Mouse (Mus musculus): ENCODE data around the gene Zbtb16.

Gene Zbtb16

GRCm38 (mm10) chr9:48725918-48726317 is 110.1 kb downstream of the Zbtb16 start:
- no peak for DNase-seq (ENCODE audit: low spot score)

- no peak for DNase-seq (ENCODE audit: low spot score)
Measured at GRCm38 (mm10) chr9:48725161-48725560, 110.9 kb downstream of the Zbtb16 start.

DNA sequence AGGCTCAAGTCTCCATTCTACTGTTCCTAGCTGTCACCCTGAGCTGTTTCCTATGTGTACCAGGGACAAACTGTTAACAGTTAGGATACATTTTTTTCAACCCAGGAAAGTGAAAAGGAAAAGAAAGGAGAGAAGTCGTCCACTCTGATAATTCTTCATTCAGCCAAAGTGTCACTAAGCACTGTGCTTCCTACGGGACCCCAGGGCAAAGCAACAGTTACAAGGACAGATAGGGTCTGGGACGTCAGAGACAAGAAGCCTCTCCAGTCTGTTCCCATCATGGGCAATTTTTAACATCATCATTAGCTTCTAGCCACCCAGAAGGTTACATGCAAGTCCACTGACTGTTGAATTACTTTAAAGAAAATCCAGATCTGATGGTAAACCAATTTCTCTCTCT is 111.3 kb downstream of the Zbtb16 start:
- no peak for DNase-seq (ENCODE audit: low spot score)

- DNase-seq (ENCODE audit: low spot score), result peak; percentile 72
Measured at GRCm38 (mm10) chr9:48723511-48724304, 112.3 kb downstream of the Zbtb16 start.

DNA sequence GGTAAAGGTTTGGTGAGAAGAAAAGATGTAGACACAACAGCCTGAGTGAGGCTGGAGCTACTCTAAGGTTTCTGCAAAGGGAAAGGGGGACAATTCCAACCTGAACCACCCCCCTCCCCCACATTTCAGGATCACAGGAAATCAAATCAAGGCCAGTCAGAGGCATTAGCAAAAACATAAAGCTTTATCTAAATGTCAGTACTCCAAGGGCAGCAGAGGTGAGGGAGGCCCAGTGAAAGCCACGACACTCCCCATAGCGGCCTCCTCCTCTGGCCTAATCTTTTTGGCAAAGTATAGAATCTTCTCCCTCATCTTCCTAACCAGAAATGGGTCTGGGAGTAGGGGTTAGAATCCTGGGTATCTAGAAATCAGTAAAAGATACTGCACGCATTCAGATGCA is 113.0 kb downstream of the Zbtb16 start:
- DNase-seq (ENCODE audit: low spot score), result no peak

DNA sequence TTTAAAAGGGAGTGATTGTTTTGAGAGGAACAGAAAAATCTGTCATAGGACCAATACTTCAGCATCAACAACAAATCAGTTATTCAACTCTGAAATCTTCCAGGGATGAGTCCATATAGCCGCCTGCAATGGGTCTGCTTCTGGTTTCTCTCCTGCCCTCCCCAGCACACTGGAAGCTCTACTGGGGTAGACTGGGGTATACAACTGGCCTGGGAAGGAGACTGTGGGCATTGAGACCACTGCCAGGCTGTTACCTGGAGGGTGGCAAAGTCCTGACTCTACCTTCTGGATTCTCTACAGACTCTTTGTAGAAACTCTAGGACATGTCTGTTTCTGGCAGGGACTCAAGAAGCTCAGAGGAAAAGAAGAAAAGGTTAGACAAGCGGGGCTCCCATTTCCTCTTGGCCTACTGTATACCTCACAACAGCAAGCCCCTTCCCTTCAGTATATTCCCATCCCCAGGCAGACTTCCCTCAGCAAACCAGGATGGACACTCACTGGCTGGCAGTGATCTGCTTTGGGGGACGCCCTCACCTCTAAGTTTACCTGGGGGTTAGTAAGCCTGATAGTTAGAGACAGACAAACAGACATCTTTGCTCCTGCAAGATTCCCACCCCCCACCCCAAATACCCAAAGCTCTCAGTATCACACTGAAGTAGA is 113.6 kb downstream of the Zbtb16 start:
- no peak for DNase-seq (ENCODE audit: low spot score)

DNA sequence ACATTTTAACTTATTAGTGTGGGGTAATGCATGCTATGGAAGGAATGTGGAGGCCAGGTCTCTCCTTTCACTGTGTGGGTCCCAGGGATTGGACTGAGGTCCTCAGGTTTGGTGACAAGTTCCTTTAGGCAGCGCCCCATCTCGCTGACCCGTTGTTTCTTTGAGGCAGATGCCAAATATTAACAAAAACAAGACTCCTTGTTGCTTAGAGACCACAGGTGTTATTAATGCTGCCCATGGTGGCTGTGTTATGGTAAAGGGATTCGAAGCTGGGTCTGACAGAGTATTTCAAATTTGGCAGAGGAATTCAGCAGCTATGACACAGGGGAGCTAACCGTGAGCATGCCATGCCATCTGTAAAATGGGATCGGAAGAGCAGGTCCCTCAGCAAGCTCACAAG is 114.4 kb downstream of the Zbtb16 start:
- DNase-seq (ENCODE audit: low spot score), result no peak

GRCm38 (mm10) chr9:48721172-48721571 is 114.8 kb downstream of the Zbtb16 start:
- no peak for DNase-seq (ENCODE audit: low spot score)

DNA sequence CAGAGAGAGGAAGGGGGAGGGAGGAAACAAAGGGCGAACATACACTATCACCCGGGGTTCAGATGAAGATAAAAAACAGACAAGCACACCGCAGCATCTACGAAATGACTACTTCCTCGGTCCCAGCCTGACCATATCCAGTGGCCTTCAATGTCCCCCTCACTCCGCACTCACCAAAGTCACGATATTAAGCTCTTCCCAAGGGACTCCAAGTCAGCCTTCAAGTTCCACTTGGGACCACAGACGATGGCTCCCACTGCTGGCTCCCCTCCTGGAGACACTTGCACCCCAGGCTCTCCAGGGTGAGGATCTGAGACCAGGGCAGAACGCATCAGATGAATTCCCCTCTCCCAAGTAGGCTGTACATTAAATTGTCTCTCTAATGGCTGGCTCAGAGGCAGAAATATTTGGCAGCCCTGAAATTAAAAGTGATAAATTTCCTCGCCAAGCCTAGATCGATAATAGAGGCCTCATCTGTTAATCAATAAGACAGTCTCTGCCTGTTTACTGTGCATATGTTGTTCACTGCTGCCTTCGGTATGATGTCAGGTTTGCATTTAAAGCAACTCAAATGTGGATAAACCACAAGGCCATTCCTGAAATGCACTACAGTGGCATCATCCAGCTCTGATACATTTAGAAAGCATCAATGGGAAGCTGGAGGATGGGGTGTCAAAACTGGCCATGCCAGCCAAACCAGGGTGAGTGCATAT is 115.6 kb downstream of the Zbtb16 start:
- no peak for DNase-seq (ENCODE audit: low spot score)

DNA sequence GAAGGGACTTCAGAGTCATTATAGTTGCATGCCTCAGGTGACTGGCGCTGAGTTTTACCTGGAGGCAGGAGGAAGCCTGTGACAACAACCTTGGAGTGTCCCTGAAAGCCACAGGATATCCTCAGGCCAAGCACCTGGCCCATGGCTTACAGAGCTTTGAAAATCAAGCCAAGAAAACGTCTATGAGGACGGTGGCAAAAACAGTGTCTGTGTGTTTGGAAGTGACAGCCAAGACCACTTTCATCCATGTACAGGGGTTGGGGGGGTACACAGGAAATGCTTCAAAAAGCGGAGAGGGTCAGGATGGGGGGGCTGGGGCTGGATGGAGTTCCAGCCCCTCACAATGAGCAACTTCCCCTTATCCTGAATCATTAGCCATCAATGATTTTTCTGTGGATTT is 116.4 kb downstream of the Zbtb16 start:
- no peak for DNase-seq (ENCODE audit: low spot score)

DNA sequence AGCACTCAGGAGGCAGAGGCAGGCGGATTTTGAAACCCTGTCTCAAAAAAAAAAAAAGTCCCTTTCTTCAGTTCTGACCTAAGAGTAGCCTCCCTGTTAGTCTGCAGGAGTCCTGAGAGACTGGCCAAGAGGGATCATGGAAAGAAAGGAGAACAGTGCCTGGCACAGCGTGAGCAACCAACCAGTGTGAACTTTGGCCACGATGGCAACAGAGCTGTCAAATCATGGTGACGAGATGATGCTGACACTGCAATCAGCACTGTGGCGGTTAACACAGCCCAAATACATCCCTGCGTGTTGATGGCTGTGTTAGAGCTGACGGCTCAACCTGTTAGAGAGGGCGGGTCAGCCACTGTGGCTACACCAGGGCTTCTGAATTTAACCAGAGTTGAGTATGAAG is 119.5 kb downstream of the Zbtb16 start:
- no peak for DNase-seq (ENCODE audit: low spot score)

GRCm38 (mm10) chr9:48715042-48715441 is 121.0 kb downstream of the Zbtb16 start:
- no peak for DNase-seq (ENCODE audit: low spot score)

GRCm38 (mm10) chr9:48713779-48714178 is 122.2 kb downstream of the Zbtb16 start:
- DNase-seq (ENCODE audit: low spot score), result no peak

- DNase-seq (ENCODE audit: low spot score), result no peak
Measured at GRCm38 (mm10) chr9:48712985-48713765, 122.8 kb downstream of the Zbtb16 start.

DNA sequence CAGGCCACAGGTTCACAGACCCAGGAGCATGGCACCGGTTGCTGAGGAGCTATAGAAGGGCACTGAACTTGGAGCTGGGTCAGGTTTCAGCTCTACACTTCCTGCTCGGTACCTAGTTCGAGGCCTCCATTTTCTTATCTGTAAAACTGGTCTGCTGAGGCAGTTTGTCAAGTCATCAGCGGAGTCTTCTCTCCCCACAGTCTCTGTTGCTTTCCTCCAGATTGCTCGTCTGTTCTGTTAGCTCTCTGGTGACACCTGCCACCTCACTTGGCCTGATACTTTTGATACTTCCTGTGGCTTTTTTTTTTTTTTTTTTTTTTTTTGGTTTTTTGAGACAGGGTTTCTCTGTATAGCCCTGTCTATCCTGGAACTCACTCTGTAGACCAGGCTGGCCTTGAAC is 124.2 kb downstream of the Zbtb16 start:
- DNase-seq (ENCODE audit: low spot score), result no peak

DNA sequence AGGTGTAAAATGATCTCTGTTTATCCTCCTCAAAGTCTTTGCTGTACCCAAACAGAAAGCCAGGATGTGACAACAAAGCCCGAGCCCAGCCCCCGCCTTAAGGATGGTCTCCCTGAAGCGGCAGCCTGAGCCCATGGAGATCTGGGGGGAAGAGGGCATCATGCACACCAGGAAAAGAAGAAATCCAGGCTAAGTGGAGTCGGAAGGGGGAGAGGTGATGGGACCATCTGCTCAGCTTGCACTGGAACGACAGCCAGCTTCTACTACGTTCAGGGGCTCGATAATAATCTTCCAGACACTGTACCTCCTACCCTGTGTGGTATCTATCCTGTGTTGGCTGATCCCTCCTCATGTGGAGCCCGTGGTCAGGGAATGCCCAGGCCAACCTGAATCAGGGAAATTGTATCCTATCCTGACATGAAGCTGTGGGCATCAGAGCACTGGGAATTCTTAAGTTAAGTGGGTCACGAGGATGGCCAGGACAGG is 124.7 kb downstream of the Zbtb16 start:
- no peak for DNase-seq (ENCODE audit: low spot score)

DNA sequence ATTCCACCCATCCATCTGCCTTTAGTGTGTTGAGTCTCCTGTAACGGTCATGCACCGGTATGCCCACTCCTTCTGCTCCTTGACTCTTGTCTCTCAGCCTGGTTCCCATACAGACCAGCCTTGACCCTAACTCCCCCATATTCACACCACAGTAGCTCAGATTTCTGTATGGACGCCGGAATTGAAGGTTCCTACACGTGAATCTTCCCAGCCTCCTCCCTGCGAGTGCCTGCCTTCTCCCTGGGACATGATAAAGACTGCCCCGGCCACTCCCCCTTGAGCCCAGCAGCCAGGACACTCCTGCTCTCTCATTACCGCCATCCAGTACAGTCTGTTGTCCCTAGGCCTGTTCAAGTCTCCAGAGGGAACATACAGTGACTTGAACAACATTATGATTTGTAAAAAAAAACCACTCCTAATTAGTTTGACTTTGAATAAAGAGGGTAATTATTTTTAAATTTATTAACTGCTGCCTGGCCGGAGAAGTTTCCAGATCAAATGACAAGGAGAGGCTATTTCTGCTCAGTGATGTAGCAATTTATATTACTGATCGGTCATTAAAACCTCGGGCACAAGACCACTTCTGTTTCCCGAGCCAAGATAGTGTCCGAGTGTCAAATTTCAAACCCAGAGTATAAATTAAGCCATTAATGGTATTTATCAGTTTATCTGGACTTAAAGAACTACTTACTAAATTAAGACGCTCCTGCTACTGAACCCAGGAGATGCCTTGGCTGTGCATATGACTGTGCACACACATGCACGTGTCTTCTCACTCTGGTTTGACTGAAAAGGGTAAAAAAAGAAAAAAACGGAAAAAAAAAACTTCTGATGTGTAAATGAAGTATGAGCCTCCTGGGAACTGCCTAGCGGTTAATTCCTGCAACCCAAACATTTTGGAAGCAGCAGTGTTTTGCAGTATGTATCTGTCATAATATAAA is 125.4 kb downstream of the Zbtb16 start:
- DNase-seq (ENCODE audit: low spot score), result no peak

DNA sequence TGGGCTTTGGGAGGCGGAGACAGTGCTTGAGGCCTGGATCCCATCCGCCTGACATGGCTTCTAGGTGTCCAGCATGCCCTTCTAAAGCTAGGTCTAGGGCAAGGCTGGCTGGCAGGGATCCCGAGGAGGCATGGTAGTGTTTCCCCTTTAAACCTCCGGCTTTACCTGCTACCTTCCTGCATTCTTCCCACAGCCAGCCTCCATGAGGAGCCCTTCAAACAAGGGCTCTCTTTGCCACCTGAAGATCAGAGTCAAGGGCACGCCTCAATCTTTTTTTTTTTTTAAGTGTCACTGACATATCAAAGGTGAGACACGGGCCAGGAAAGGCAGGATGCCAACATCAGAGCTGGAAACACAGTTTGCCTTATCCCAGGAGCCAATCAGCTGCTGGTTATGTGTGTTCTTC is 128.2 kb downstream of the Zbtb16 start:
- DNase-seq (ENCODE audit: low spot score), result no peak

- no peak for DNase-seq (ENCODE audit: low spot score)
Measured at GRCm38 (mm10) chr9:48707134-48707823, 128.7 kb downstream of the Zbtb16 start.

DNA sequence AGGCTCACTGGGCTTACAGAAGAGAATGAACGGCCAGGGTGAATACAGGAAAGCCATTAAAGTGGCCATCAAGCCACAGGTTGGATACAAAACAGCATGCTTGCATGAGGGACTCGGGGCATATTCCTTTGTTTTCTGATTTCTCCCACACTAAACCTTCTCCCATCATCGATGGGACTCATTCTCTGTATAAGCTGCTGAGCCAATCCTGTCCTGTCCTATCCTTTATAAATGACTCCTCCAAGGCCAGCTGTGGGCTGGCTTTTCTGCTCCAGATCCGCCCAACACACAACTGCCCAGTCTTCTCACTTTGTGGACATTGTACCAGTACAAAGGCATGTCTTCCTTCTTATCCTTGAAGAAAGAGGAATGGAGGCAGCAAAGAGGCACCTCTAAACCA is 134.7 kb downstream of the Zbtb16 start:
- DNase-seq (ENCODE audit: low spot score), result no peak
